Mouse (Mus musculus): Measurements from ENCODE around the gene Hecw2. TPM values are rescaled to one million over a fixed set of nuclear protein-coding genes. Genes with fewer than 3 reads are reported as not detected.

Gene Hecw2
- polyA plus RNA-seq, 1 experiment from 2014 or later, result 8.3 TPM

DNA sequence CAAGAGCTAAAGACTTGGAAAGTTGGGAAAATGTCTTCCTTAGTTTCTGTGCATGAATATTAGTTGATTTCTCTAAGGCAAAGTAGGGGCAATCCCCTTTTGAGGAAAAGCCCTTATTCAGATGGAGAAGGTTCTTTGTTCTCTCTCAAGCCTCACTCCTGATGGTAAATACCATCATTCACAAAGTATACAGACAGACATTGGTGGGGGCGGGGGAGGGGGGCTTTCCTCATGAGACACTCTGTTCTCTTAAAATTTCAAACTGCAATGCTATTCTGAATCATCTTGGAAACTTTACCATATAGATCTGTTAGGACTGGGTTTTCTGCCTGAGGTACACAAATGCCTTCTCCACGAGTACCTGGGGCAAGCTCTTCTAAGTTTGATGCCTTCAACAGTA, 355.6 kb downstream of the Hecw2 start:
- WGBS, result 60% methylated on average over 2 of the region's 2 CpGs
- Histone ChIP-seq H3K27ac (no peak overlapping the region), H3K4me3 (no peak overlapping the region)

DNA sequence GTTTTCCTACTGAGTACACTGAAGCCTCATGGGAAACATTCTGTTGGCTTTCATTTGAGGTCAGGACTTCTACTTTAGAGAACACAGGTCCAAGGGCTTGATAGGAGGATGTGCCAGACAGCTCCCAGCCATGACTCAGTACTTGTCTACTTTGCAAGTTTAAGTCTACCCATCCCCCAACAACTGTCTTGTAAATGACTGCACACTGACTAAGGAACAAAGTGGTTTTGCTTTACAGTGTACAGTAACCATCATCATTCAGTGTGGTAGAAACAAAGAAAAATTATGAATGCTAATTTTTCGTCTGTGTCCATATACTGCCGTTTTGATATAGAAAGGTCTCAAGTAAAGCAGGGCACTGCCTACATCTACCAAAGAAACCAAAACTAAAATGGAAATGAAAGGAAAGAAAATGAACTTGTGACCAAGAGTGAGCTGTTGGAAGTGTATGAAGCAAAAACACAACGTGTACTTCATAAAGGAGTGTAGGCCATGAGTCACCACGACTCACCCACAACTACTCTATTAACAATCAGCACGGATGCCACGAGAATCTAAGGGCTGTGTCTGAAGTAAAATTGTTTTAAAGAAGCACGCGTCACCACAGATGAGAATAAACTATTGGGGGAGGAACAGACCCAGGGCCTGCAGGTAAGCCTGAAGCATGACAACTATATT, 356.6 kb downstream of the Hecw2 start:
- ATAC-seq (ENCODE audit: low FRiP score, low read depth), result no peak
- H3K9me3 ChIP-seq, result no peaks in the 10 kb centered on the region
- no peaks in the 10 kb centered on the region for H3K36me3 ChIP-seq
- no peak overlapping the region for H3K9ac ChIP-seq
- no peaks in the 10 kb centered on the region for H3K27me3 ChIP-seq (replicated peaks)
- H3K27ac ChIP-seq, result no peak overlapping the region
- no peak overlapping the region for H3K4me3 ChIP-seq
- no peaks in the 10 kb centered on the region for H3K4me1 ChIP-seq
- H3K4me2 ChIP-seq (replicated peaks), result no peak overlapping the region
- WGBS, result 92% methylated on average over 8 of the region's 8 CpGs

More for the DNA sequence above, 355.6 kb downstream of the Hecw2 start:
- Histone ChIP-seq H3K9me3 (no peaks in the 10 kb centered on the region), H3K4me2 (replicated peaks) (no peak overlapping the region), H3K27me3 (replicated peaks) (no peaks in the 10 kb centered on the region), H3K4me1 (no peaks in the 10 kb centered on the region), H3K36me3 (no peaks in the 10 kb centered on the region), H3K9ac (no peak overlapping the region)
- ATAC-seq (ENCODE audit: low FRiP score, low read depth), result no peak

DNA sequence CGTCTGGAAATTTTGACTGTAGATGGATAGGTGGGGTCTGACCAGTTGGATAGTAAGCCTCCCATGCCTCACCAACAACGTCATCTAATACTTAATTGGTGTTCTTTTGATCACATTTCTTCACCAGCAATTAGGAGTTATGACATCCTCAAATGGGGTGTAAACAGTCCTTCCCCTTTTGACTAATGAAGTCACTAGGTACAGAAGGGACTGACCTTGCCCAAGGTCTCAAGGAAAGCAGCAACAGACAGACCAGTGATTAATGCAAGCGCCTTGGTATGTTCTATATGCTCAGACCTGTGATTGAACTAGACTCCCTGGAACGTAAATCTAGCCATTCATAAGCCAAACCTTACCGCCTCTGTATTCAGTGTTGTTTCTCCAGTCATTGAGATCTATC, 364.7 kb downstream of the Hecw2 start:
- WGBS, result 88% methylated on average over 5 of the region's 5 CpGs
- Histone ChIP-seq H3K4me2 (replicated peaks) (no peak overlapping the region), H3K9me3 (no peaks in the 10 kb centered on the region), H3K27me3 (replicated peaks) (peaks cover 5% of the 10 kb centered on the region), H3K36me3 (peaks cover 6% of the 10 kb centered on the region; the same call in 1 of the 2 replicates), H3K27ac (no peak overlapping the region), H3K9ac (no peak overlapping the region), H3K4me1 (no peaks in the 10 kb centered on the region), H3K4me3 (no peak overlapping the region)
- ATAC-seq (ENCODE audit: low FRiP score, low read depth), result no peak

DNA sequence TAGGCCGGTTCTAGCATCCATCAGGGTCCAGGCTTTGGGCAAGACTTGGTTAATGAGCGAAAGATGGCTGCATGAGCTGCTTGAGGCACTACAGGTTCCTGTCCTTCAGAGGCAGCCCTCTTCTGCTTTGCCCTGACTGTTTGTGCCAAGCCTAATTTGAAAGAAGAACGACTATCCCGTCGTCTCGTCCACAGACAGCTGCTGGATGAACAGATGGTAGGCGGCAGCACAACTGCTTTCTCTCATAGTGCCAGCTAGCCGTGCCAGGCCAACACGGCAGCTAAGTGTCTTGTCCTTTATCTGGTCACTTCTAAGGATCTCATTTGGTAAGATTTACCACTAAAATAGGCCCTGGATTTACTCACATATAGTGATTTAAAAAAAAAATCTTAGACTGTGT, 365.9 kb downstream of the Hecw2 start:
- Histone ChIP-seq H3K9me3 (no peaks in the 10 kb centered on the region), H3K27me3 (replicated peaks) (peaks cover 12% of the 10 kb centered on the region), H3K4me2 (replicated peaks) (no peak overlapping the region), H3K4me1 (peaks cover 1% of the 10 kb centered on the region; the same call in 1 of the 2 replicates), H3K9ac (no peak overlapping the region), H3K4me3 (no peak overlapping the region), H3K27ac (no peak overlapping the region), H3K36me3 (peaks cover 6% of the 10 kb centered on the region; the same call in 1 of the 2 replicates)
- 71% methylated on average over 9 of the region's 9 CpGs for WGBS
- no peak for ATAC-seq (ENCODE audit: low FRiP score, low read depth)

DNA sequence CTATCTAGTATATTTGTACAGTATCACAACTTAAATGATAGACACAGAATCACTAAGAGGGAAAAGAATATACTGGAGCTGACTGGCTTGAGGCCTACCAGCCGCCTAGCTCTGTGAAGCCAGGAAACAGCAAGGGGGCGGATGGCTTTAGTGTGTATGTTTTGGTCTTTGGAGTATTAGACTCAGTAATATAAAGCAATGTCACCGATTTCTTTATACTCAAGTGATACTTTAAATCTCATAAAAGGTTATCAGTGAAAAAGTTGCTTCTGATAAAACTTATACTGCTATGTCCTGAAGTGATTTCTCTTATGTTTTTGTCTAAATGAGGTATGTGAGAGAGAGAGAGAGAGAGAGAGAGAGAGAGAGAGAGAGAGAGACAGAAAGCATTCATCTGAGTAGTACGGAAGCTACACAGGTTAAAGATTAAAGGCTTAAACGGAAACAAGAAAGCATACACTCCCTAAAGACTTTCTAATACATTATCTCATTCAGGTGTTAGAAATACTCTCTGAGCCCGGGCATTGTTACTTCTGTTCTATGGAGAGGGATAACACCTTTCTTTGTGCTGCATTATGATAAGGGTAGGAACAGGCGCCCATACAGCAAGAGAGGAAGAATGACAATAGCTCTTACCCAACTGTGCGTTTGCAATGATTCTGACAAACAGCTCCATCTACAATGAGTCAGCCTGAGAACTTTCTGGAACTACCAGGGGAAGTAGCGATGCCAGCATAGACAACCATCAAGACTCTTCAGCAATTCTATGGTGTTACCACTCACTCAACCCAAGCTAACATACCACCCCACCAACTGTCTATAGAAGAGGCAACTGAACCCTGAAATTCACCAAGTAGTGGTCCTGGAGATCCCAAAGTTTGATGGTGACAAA, 370.3 kb downstream of the Hecw2 start:
- 83% methylated on average over 9 of the region's 9 CpGs for WGBS
- no peak overlapping the region for H3K4me3 ChIP-seq
- ATAC-seq (ENCODE audit: low FRiP score, low read depth), result no peak

DNA sequence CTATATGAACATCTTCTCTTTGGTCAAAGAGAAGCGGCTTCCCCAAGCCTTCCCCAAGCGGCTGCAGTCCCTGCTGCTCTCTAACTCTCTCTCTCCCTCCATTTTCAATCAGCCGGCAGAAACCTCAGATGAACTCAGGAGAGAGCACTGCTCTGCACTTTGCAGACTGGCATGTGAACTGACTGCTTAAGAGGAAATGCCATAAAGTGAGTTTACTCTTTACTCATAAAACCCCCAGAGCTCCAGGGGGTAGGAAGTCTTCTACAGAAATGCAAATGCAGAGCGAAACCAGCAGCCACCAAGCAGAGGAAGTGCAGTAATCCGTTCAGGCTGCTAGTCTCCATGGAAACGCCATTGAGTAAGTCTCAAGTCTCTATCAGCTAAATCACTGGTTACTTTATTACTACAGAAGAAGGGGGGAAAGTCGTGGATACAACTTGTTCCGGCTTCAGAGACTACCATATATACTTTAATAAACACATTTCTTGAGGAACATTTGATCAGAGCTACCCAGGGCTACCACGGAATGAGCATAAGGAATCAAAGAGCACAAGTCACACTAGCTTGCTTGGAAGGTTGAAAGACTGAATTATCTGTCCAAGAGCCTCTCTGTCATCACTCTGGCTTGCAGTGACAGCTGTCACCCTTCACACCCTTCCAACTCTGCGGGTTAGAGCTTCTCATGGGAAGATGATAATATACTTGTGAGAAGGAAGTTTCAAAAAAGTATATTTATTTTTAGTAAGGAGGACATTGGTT, 371.1 kb downstream of the Hecw2 start:
- Histone ChIP-seq H3K9ac (no peak overlapping the region), H3K4me2 (replicated peaks) (peak overlapping the region; percentile 41), H3K36me3 (no peaks in the 10 kb centered on the region), H3K27me3 (replicated peaks) (peaks cover 16% of the 10 kb centered on the region), H3K4me1 (peaks cover 10% of the 10 kb centered on the region), H3K27ac (no peak overlapping the region), H3K9me3 (no peaks in the 10 kb centered on the region), H3K4me3 (no peak overlapping the region)
- peak; percentile 87 for ATAC-seq (ENCODE audit: low FRiP score, low read depth)
- 1% methylated on average over 10 of the region's 10 CpGs for WGBS

More for the DNA sequence above, 370.3 kb downstream of the Hecw2 start:
- Histone ChIP-seq H3K27ac (no peak overlapping the region), H3K4me2 (replicated peaks) (no peak overlapping the region), H3K4me1 (peaks cover 10% of the 10 kb centered on the region), H3K9me3 (no peaks in the 10 kb centered on the region), H3K9ac (no peak overlapping the region), H3K36me3 (no peaks in the 10 kb centered on the region), H3K27me3 (replicated peaks) (peaks cover 16% of the 10 kb centered on the region)

DNA sequence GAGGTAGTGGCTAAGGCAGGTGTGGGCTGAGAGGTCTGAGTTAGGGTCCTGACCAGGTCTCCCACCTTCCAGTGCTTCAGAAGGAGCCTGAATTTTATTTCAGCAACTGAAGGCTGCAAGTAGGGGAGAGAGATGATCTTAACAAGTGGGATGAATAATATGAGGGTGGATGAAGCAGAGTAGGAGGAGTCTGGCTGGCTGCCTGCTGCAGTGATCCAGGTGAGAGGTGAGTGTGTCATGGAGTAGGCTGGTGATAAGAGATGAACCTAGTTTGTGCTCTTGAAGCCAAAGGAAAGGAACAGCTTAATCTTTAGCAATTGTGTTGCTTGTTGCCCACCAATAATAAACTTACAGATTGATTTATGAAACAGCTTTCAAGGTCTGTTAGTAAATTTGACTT, 373.0 kb downstream of the Hecw2 start:
- Histone ChIP-seq H3K4me1 (peaks cover 10% of the 10 kb centered on the region), H3K9me3 (no peaks in the 10 kb centered on the region), H3K36me3 (no peaks in the 10 kb centered on the region), H3K9ac (no peak overlapping the region), H3K27ac (no peak overlapping the region), H3K4me2 (replicated peaks) (no peak overlapping the region), H3K4me3 (no peak overlapping the region), H3K27me3 (replicated peaks) (peaks cover 16% of the 10 kb centered on the region)
- no peak for ATAC-seq (ENCODE audit: low FRiP score, low read depth)

DNA sequence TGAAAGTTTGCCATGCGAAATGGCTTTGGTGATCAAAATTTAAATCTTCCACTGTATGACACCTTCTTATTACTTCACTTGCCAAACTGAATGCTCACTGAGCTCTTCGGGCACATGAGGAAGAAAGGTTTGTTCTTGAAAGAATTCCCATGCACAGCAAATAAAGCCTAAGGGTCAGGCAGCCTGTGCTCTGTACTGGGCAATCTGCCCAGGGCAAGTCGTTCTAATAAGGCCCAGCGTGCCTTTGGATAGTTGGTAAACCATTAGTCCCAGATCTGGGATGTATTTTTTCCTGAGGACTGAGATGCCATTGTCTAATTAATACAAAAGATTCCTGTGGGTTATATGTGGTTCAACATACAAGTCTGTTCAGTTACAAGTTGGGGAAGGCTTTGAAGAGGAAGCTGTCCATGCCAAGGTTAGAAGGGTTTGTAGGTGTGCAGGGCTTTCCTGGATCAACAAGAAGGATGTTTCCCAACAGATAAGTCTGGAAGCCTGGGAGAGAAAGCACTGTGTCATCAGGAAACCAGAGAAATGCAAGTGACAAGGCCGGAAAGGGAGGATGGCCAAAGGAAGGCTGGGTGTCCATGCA, 374.8 kb downstream of the Hecw2 start:
- Histone ChIP-seq H3K4me1 (peaks cover 10% of the 10 kb centered on the region), H3K4me2 (replicated peaks) (no peak overlapping the region), H3K9me3 (no peaks in the 10 kb centered on the region), H3K27me3 (replicated peaks) (peaks cover 10% of the 10 kb centered on the region), H3K27ac (no peak overlapping the region), H3K36me3 (no peaks in the 10 kb centered on the region), H3K9ac (no peak overlapping the region), H3K4me3 (no peak overlapping the region)
- ATAC-seq (ENCODE audit: low FRiP score, low read depth), result no peak
- 76% methylated on average over 5 of the region's 5 CpGs for WGBS

DNA sequence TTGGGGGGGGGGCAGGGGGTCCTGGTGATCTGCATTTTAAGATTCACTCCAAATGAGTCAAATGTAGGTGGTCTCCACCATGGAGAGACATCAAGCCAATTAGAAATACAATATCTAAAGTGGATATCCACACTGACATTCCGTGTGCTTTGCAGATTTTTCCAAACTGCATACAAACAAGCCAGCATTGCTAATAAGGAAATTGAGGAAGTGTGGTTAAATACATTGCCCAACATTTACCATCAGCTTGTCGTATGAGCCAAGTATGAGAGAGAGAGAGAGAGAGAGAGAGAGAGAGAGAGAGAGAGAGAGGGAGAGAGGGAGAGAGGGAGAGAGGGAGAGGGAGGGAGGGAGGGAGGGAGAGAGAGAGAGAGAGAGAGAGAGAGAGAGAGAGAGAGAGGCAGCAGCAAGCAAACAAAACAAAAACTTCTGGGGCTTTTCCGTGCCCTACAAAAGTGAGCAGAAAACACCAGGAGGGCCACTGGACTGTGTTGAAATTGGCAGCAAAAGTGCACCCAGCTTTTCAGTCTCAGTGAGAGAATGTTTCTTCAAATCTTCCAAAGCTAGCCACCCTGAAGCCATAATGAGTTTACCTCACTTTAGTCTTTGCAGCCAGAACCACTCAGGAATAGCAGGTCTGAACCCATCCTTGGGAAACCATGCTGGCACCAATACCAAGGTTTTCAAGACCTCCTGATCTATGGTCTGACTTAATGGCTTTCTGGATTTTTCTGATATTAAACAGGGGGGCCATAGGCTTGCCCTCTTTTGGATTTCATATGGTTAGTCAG, 376.7 kb downstream of the Hecw2 start:
- Histone ChIP-seq H3K4me1 (peaks cover under 1% of the 10 kb centered on the region; the same call in 1 of the 2 replicates), H3K4me2 (replicated peaks) (no peak overlapping the region), H3K9me3 (no peaks in the 10 kb centered on the region), H3K9ac (no peak overlapping the region), H3K36me3 (no peaks in the 10 kb centered on the region), H3K27me3 (replicated peaks) (0 out of 2 replicates have a peak, but pooled peaks cover 5% of the 10 kb centered on the region), H3K4me3 (no peak overlapping the region), H3K27ac (no peak overlapping the region)
- 54% methylated on average over 3 of the region's 3 CpGs for WGBS
- ATAC-seq (ENCODE audit: low FRiP score, low read depth), result no peak

DNA sequence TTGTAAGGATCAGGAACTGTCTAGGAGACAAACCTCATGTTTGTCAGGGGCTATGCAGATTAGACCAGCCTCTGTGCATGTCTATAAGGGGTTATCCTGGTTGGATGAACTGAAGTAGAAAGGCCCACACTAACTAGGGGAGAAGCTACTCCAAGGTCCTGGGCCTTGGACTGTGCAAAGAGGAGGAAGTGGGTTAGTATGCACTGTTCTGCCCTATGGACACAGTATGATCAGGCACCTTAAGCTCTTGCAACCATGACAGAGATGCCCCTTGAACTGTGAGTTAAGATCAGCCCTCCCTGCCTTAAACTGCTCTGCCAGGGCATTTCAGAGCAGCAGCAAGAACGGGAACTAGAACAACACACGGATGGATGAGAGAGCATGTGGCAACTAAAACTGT, 378.6 kb downstream of the Hecw2 start:
- Histone ChIP-seq H3K9me3 (no peaks in the 10 kb centered on the region), H3K36me3 (no peaks in the 10 kb centered on the region), H3K4me1 (no peaks in the 10 kb centered on the region), H3K9ac (no peak overlapping the region), H3K4me2 (replicated peaks) (no peak overlapping the region), H3K4me3 (no peak overlapping the region), H3K27ac (no peak overlapping the region), H3K27me3 (replicated peaks) (no peaks in the 10 kb centered on the region)
- 86% methylated on average over 2 of the region's 2 CpGs for WGBS
- ATAC-seq (ENCODE audit: low FRiP score, low read depth), result no peak

DNA sequence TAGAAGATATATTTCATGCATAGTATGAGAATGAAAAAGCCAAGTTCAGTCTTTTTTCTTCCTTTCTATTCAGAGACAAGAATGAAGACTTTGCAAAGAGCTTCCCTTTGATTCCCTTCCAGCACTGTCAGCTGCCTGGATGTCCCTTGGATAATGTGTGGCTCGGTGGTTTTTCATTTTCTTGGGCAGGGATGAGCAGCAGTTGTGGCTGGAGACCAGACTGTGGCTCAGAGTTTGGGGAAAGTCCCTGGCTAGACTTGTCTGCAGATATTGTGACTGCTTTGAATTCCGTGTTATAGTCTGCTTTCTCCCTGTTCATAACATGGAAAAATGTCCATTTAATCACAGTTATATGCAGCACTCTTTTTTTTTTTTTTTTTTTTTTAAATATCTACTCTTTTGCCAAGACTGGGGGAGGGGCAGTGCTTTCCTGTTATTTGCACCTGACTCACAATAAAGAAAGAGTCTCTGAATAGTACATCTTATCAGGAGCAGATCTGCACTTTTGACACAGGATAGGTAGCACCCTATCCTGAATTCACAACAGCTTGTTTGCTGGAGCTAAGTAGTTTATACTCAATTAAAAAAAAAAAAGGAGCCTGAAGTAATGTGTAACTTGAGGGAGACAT, 380.8 kb downstream of the Hecw2 start:
- Histone ChIP-seq H3K36me3 (no peaks in the 10 kb centered on the region), H3K4me1 (no peaks in the 10 kb centered on the region), H3K27me3 (replicated peaks) (no peaks in the 10 kb centered on the region), H3K4me3 (no peak overlapping the region), H3K4me2 (replicated peaks) (no peak overlapping the region), H3K9ac (no peak overlapping the region), H3K27ac (no peak overlapping the region), H3K9me3 (no peaks in the 10 kb centered on the region)
- ATAC-seq (ENCODE audit: low FRiP score, low read depth), result no peak
- WGBS, result 66% methylated on average over 2 of the region's 2 CpGs

All from neural tube, embryonic 12.5 days (tissue).